Mouse (Mus musculus): Measurements from ENCODE around the gene Ndufb4.

GRCm38 (mm10) chr16:37610333-37610732, 43.9 kb downstream of the Ndufb4 start:
- no peak for TF ChIP-seq EP300 (IDR thresholded peaks at IDR 0.05; ENCODE audit: low read depth)
- no peak for TF ChIP-seq CTCF (IDR thresholded peaks at IDR 0.05; ENCODE audit: low read depth)

Data from heart, postnatal 0 days (tissue).